Mouse (Mus musculus) heart, embryonic 15.5 days (tissue): ENCODE measurements around the gene Slc16a6. TPM values are rescaled to one million over a fixed set of nuclear protein-coding genes. Genes with fewer than 3 reads are reported as not detected.
A peak's percentile ranks its signal among the peaks of the same experiment; 100 is the strongest.

Source experiments
- ATAC-seq: fragments of 200-750 bp; cut with Nextera tagmentation; replicated peaks from 2 replicates; pipeline ENCODE4 v1.8.0; 2017; ENCODE audit warnings: low read depth, moderate TSS enrichment; ENCODE audit not compliant: insufficient number of reproducible peaks, insufficient read depth, low FRiP score
- H3K27ac ChIP-seq: fragments of 300-500 bp; sonication (generic); 2 replicates; pipeline ENCODE4 v1.5.1; 2015; ENCODE audit warnings: mild to moderate bottlenecking, inconsistent platforms
- H3K27me3 ChIP-seq: fragments of 300-500 bp; sonication (generic); 2 replicates; pipeline ENCODE4 v1.6.1; 2015; ENCODE audit warnings: inconsistent platforms
- H3K36me3 ChIP-seq: fragments of 300-500 bp; sonication (generic); 2 replicates; pipeline ENCODE4 v1.6.1; 2015; ENCODE audit warnings: mild to moderate bottlenecking, inconsistent platforms
- H3K4me1 ChIP-seq: fragments of 300-500 bp; sonication (generic); replicated peaks from 2 replicates; pipeline ENCODE4 v1.6.1; 2015; ENCODE audit warnings: inconsistent platforms
- H3K4me2 ChIP-seq: fragments of 300-500 bp; sonication (generic); 2 replicates; pipeline ENCODE4 v1.6.1; 2015; ENCODE audit warnings: inconsistent platforms, mild to moderate bottlenecking, moderate library complexity
- H3K4me3 ChIP-seq: fragments of 300-500 bp; sonication (generic); 2 replicates; pipeline ENCODE4 v1.5.1; 2015; ENCODE audit warnings: mild to moderate bottlenecking, inconsistent platforms
- H3K9ac ChIP-seq: fragments of 300-500 bp; sonication (generic); 2 replicates; pipeline ENCODE4 v1.6.1; 2015; ENCODE audit warnings: mild to moderate bottlenecking, inconsistent platforms
- H3K9me3 ChIP-seq: fragments of 300-500 bp; sonication (generic); replicated peaks from 2 replicates; pipeline ENCODE4 v1.6.1; 2016; ENCODE audit warnings: inconsistent platforms
- WGBS: fragments of 180-500 bp; shearing (Covaris S2); methylation state at CpG from one replicate; pipeline ENCODE4 v1.1.7; 2015; ENCODE audit warnings: mixed read lengths; 5-methylcytosine and 5-hydroxymethylcytosine counted together
- polyA plus RNA-seq: library from polyadenylated mRNA; unstranded; fragments of >200 nt; fragmentation: Nextera tagmentation; extraction: Ambion mirVana; gene quantifications from 2 replicates; pipeline ENCODE4 v1.2.1, GENCODE M21; 2015

The Slc16a6 gene
- polyA plus RNA-seq, 1 experiment from 2014 or later: 6.0 TPM

DNA sequence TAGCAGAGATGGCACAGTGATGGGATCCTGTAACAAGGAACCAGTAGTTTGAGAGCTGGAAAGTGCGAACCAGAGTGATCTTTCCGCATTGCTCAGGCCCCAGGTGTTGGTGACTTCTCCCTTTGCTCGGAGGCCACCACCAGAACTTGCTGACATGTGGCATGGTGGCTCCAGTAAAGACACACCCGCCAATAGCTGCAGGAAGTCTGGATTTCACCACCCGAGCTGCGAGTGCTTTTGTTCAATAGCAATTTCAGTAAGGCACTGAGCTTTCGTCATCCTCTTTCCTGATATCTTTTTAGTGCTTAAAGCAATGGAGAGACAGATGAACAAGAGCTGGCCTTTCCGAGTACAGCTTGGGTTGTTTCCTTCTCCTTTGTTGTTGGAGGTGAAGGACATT is 7.0 kb upstream of the Slc16a6 start:
- ATAC-seq: no peak
- no peak overlapping the region for H3K27ac ChIP-seq
- H3K27me3 ChIP-seq: no peaks in the 10 kb centered on the region
- 57% methylated on average over 8 of the region's 8 CpGs for WGBS
- H3K4me3 ChIP-seq: no peak overlapping the region
- H3K9me3 ChIP-seq: no peaks in the 10 kb centered on the region
- H3K36me3 ChIP-seq: no peaks in the 10 kb centered on the region
- no peak overlapping the region for H3K9ac ChIP-seq
- H3K4me2 ChIP-seq: no peak overlapping the region
- H3K4me1 ChIP-seq: no peaks in the 10 kb centered on the region; the same call in 1 of the 2 replicates

DNA sequence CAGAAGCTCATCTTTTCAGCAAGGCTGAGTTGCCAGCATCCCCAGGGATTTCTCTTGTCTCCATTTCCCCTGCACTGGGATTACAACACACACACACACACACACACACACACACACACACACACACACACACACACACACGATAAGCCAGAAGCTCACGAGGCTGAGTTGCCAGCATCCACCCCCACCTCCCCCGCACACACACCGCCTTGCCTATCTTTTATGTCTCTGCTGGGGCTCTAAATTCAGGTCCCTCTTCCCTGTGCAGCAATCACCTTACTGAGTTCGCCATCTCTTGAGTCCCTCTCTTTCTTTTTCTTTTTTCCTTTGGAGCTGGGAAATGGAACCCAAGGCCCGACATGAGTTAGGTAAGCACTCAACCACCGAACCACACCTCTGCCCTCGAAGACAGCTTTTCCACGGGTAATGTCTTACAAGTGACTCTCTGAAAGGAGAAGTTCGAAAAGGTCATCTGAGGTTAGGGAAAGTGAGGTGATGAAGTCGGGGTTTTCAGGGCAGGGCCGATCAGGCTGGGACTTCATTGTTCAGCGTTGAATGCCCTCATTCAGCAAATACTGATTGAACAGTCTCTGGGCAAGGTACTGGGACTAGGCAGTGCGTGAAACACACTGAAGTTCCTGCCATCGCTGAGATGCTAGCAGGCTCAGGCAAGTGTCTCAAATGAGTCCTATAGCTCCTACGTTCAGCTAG is 6.3 kb upstream of the Slc16a6 start:
- Histone ChIP-seq H3K36me3 (no peaks in the 10 kb centered on the region), H3K27ac (no peak overlapping the region), H3K4me2 (no peak overlapping the region), H3K27me3 (peaks cover 2% of the 10 kb centered on the region; the same call in 1 of the 2 replicates), H3K9me3 (no peaks in the 10 kb centered on the region), H3K9ac (no peak overlapping the region), H3K4me3 (no peak overlapping the region), H3K4me1 (no peaks in the 10 kb centered on the region; the same call in 1 of the 2 replicates)
- ATAC-seq: no peak
- 69% methylated on average over 16 of the region's 16 CpGs for WGBS

DNA sequence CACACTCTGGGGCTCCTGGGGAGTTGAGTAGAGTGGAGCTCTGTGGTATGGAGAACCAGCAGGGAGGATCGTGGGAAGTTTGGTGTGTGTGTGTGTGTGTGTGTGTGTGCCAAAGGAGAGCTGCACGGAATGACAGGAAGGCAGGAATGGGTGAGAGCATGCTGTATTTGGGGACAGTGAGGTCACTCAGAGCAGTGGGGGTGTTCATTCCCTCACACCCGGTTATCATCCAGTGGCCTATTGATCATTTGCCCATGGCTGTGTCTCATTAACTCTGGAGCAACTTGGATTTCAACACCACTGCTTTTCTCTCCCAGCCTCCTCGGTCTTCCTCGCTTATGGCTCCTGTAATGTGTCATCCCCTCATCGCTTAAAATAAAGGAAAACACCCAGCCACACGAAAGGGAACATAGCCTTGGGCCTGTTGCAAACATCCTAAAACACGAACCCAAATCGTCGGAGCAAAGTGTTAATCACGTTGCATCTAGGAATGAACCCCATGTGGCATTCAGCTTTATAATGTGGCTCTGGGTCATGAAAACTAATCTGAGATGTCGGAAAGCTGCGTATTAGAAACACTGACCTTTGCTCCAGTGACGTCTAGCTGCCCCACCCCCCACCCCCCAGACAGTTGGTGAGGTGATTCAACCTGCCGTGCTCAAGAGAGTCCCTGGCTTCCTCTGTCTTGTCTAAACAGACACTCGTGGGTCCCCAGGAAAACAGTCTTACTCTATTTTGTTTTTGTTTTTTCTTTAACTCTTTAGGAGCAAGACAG is 4.4 kb upstream of the Slc16a6 start:
- Histone ChIP-seq H3K27ac (no peak overlapping the region), H3K9ac (no peak overlapping the region), H3K9me3 (no peaks in the 10 kb centered on the region), H3K4me1 (peaks cover 6% of the 10 kb centered on the region), H3K36me3 (no peaks in the 10 kb centered on the region), H3K27me3 (peaks cover 3% of the 10 kb centered on the region; the same call in 1 of the 2 replicates), H3K4me2 (no peak overlapping the region), H3K4me3 (no peak overlapping the region)
- WGBS: 46% methylated on average over 16 of the region's 16 CpGs
- ATAC-seq: no peak

DNA sequence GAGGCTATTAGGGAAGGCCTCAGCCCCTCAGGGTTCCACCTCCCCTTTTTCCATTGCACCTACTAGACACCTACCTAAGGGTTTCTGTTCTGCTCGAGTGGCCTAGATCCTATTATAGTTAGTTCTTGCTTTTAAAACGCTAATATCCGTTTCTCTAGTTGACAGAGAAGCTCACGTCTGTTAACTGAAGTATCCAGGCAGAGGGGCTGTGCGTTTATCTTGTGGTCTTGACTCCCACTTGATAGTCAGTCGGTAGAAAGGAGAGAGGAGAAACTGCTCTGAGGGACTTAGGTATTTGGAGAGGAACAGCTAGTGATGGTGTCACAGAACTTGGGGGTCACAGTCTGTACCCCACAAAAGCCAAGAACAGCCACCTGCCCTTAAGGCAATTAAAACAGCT is 3.3 kb upstream of the Slc16a6 start:
- no peak for ATAC-seq
- Histone ChIP-seq H3K4me3 (no peak overlapping the region), H3K27ac (no peak overlapping the region), H3K4me2 (no peak overlapping the region), H3K36me3 (no peaks in the 10 kb centered on the region), H3K27me3 (peaks cover 3% of the 10 kb centered on the region; the same call in 1 of the 2 replicates), H3K9ac (no peak overlapping the region), H3K9me3 (no peaks in the 10 kb centered on the region), H3K4me1 (peaks cover 13% of the 10 kb centered on the region)
- 45% methylated on average over 6 of the region's 6 CpGs for WGBS

DNA sequence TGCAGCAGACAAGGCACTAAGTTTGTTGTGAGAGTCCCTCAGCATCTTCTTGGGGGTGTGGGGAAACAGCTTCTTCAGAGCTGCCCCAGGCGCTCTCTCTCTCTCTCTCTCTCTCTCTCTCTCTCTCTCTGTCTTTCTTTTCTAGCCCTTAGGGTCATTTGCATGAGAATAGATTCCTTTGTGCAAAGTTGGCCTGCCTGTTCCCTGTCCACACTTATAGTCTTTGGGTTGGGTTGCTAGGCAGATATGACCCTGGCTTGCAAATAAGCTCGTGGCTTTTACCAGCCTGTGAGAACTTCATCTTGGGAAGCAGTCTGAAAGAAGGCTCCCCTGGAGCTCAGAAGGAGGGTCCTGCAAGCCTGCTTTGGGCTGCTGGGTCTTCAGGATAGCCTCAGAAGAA is 2.8 kb upstream of the Slc16a6 start:
- no peak overlapping the region for H3K4me3 ChIP-seq
- peaks cover 16% of the 10 kb centered on the region for H3K4me1 ChIP-seq
- H3K9me3 ChIP-seq: no peaks in the 10 kb centered on the region
- peaks cover 3% of the 10 kb centered on the region; the same call in 1 of the 2 replicates for H3K27me3 ChIP-seq
- no peak overlapping the region for H3K9ac ChIP-seq
- no peak overlapping the region for H3K27ac ChIP-seq
- no peak overlapping the region for H3K4me2 ChIP-seq
- no peaks in the 10 kb centered on the region for H3K36me3 ChIP-seq
- WGBS: 63% methylated on average over 2 of the region's 2 CpGs
- no peak for ATAC-seq

DNA sequence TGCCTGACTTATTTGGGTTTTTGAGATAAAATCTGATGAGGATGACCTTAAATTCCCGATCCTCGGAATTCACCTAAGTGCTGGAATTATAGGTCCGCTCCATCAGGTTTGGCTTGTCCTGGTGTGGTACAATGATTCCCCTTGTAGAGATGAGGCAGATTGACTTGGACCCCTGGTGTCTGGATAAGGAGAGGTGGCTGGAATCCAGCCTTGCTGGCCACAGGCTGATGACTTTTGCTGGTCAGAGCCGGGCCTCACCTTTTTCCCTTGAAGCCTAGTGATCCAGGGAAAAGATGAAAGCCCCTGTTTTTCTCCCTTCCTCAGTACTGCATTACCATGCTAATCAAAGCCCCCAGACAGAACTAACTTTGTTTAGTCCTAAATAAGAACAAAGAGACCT is 2.3 kb upstream of the Slc16a6 start:
- no peak overlapping the region for H3K4me3 ChIP-seq
- H3K4me2 ChIP-seq: no peak overlapping the region
- no peak overlapping the region for H3K27ac ChIP-seq
- H3K36me3 ChIP-seq: no peaks in the 10 kb centered on the region
- H3K9me3 ChIP-seq: no peaks in the 10 kb centered on the region
- no peak for ATAC-seq
- no peak overlapping the region for H3K9ac ChIP-seq
- peaks cover 3% of the 10 kb centered on the region; the same call in 1 of the 2 replicates for H3K27me3 ChIP-seq
- 80% methylated on average over 4 of the region's 4 CpGs for WGBS
- H3K4me1 ChIP-seq: peaks cover 20% of the 10 kb centered on the region

DNA sequence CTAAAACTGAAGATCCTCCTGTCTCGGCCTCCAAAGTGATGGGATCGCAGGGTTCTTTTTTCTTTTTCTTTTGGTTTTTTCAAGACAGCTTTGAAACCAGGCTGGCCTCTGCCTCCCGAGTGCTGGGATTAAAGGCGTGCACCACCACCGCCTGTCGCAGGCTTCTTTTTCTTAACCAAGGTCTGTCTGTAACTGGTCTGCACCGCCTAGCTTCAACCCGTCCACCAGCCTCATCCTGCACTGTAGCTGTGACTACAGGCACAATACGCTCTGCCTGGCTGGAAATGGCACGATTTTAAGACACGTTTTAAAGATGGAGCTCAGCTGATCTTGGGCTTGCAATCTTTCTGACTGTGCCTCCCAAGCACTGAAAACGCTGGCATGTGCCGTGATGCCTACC is 1.4 kb upstream of the Slc16a6 start:
- Histone ChIP-seq H3K9ac (no peak overlapping the region), H3K4me1 (peaks cover 20% of the 10 kb centered on the region), H3K4me2 (no peak overlapping the region), H3K9me3 (no peaks in the 10 kb centered on the region), H3K36me3 (no peaks in the 10 kb centered on the region), H3K27me3 (peaks cover 3% of the 10 kb centered on the region; the same call in 1 of the 2 replicates), H3K27ac (no peak overlapping the region), H3K4me3 (no peak overlapping the region)
- ATAC-seq: no peak
- WGBS: 86% methylated on average over 13 of the region's 13 CpGs

DNA sequence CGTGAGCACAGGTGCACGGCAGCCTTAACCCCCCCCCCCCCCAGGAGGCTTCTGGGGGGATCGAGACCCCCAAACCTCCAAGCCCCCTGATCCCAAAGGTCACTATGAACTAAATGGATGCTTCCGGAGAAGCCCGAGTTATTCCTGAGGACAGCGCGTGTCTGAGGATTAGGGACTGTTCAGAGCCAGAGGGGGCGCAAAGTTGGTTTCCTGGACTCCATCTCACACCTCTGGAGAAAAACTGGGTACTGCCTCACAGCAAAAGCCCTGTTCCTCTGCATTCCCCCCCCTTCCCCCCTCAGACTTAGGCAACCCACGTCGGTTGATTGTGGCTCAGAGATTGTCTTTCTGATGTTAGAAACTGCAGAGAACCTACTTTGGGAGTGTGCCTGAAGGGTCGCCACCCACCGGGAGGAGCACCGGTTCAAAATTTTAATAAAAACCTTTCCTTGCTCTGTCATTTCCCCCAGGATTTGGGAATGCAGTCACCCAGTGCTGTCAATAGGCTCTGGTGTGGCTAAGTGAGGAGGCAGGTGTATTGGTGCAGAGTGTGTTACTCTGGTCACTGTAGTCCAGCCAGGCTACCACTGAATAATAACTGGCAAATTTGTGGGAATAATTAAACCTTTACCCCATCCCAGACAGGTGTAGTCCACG is 816 bp upstream of the Slc16a6 start:
- H3K36me3 ChIP-seq: no peaks in the 10 kb centered on the region
- peak overlapping the region; percentile 78 for H3K9ac ChIP-seq
- H3K4me2 ChIP-seq: peak overlapping the region; percentile 97
- ATAC-seq: no peak
- peaks cover 3% of the 10 kb centered on the region; the same call in 1 of the 2 replicates for H3K27me3 ChIP-seq
- H3K4me1 ChIP-seq: peaks cover 20% of the 10 kb centered on the region
- WGBS: 15% methylated on average over 14 of the region's 14 CpGs
- H3K27ac ChIP-seq: peak overlapping the region; percentile 86
- no peaks in the 10 kb centered on the region for H3K9me3 ChIP-seq
- peak overlapping the region; percentile 86 for H3K4me3 ChIP-seq

DNA sequence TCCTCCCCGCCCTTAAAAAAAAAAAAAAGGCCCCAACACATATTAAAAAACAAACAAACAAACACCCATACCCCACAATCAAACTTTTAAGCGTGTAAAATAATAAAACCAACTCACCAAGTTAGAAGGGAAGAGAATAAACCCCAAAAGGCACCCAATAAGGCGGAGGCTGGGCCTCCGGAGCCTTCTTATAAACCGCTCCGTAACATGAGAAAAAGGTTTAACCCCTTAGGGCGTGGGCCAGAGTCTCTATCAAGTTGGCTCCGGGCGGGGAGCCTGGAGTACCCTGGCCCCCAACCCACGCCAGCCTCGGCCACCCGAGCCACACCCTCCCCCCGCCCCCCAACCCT is 602 bp downstream of the Slc16a6 start:
- H3K4me2 ChIP-seq: peak overlapping the region; percentile 97
- peaks cover 3% of the 10 kb centered on the region; the same call in 1 of the 2 replicates for H3K27me3 ChIP-seq
- no peaks in the 10 kb centered on the region for H3K9me3 ChIP-seq
- ATAC-seq: no peak
- 0% methylated on average over 13 of the region's 13 CpGs for WGBS
- peak overlapping the region; percentile 78 for H3K9ac ChIP-seq
- H3K4me3 ChIP-seq: peak overlapping the region; percentile 86
- peaks cover 20% of the 10 kb centered on the region for H3K4me1 ChIP-seq
- H3K36me3 ChIP-seq: no peaks in the 10 kb centered on the region
- peak overlapping the region; percentile 86 for H3K27ac ChIP-seq

DNA sequence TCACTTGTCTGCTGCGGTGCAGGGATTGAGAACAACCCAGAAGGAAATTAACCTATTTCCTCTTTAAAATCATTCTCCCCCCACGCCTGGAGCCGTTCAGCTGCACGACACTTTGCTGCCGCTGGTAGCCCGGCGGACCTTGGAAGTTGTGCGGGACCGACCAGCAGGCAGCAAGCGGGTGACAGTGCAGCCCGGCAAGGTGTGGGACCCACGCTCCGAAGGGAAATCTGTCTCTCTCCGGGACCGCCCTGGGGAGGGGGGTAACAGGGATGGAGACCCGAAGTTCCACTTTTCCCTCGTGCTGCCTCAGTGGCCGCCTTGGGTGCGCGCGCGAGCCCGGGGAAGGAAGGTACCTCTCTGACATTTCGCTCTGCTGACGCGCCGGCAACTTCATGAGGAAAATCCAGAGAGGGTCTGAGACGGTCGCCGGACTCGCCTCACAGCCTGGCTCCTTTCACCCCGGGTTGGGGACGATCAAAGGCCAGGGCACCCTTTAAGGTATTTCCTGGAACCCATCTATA is 1.2 kb downstream of the Slc16a6 start:
- Histone ChIP-seq H3K4me2 (peak overlapping the region; percentile 97), H3K4me3 (peak overlapping the region; percentile 86), H3K9me3 (no peaks in the 10 kb centered on the region), H3K9ac (peak overlapping the region; percentile 78), H3K27ac (peak overlapping the region; percentile 86), H3K27me3 (peaks cover 3% of the 10 kb centered on the region; the same call in 1 of the 2 replicates), H3K4me1 (peaks cover 22% of the 10 kb centered on the region), H3K36me3 (no peaks in the 10 kb centered on the region)
- WGBS: under 1% methylated on average over 33 of the region's 33 CpGs
- no peak for ATAC-seq
